Mouse (Mus musculus): Measurements from ENCODE around the gene Gtf2i. TPM values are rescaled to one million over a fixed set of nuclear protein-coding genes. Genes with fewer than 3 reads are reported as not detected.

Gtf2i gene
- total and polyA plus RNA-seq, 2 experiments from 2014 or later: 77.2 to 96.4 TPM

DNA sequence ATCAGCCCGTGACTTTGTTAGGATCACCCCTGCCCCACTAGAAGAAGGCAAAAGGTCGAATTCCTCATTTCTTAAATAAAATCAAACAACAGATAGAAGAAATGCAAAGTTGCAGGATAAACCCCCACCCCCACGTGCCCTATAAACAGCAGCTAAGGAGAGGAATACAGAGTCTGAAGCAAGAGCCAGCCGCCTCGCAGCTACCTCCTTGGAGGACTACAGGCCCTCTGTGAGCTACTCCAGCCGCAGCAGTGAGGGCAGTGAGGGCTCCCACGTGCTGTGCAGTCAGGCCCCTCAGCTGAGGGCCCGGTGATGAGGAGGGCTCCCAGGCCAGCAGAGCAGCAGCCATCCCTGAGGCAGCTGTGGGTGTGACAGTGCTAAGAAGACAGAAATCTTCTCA lies 40.8 kb downstream of the Gtf2i start:
- ATAC-seq (ENCODE audit: low FRiP score) (no peak), DNase-seq (ENCODE audit: low spot score) (no peak)
- H3K27ac ChIP-seq (ENCODE audit: low read depth, low read length): no peak overlapping the region
- H3K9ac ChIP-seq (replicated peaks; ENCODE audit: low read length, poor library complexity, severe bottlenecking): no peak overlapping the region
- H3K9me3 ChIP-seq (ENCODE audit: low read length): no peaks in the 10 kb centered on the region
- TF ChIP-seq CTCF (IDR thresholded peaks at IDR 0.05): no peak
- peaks cover 62% of the 10 kb centered on the region for H3K36me3 ChIP-seq (ENCODE audit: insufficient read depth, low read length)
- H3K4me3 ChIP-seq (ENCODE audit: low read depth, low read length): no peak overlapping the region
- no peak overlapping the region for H3K4me2 ChIP-seq (ENCODE audit: low read depth, low read length, poor library complexity, severe bottlenecking)
- 89% methylated on average over 8 of the region's 8 CpGs for WGBS
- H3K4me1 ChIP-seq (ENCODE audit: insufficient read depth, low read length): no peaks in the 10 kb centered on the region
- no peaks in the 10 kb centered on the region for H3K27me3 ChIP-seq (ENCODE audit: insufficient read depth, low read length)

DNA sequence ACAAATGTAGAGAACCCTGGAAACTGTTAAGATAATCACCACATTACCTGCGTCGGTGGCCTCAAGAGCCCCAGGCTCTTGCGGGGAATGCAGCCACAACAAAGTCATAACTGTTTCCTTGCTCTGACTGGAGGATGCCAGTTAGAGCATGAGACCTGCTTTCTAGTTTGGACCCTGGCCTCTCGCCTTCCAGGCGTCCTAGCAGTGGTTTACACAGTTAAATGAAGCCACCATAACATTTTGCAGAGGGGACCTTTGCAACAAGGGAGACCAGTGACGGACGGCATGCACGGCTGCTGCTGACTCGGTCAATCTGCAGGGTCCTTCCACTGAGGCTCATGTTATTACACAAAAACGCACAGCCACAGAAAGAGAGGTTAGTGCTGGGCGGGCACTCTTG lies 41.8 kb downstream of the Gtf2i start:
- DNase-seq (ENCODE audit: low spot score) (no peak), ATAC-seq (ENCODE audit: low FRiP score) (no peak)
- Histone ChIP-seq H3K27ac (ENCODE audit: low read depth, low read length) (no peak overlapping the region), H3K27me3 (ENCODE audit: insufficient read depth, low read length) (no peaks in the 10 kb centered on the region), H3K9me3 (ENCODE audit: low read length) (no peaks in the 10 kb centered on the region), H3K4me2 (ENCODE audit: low read depth, low read length, poor library complexity, severe bottlenecking) (no peak overlapping the region), H3K4me3 (ENCODE audit: low read depth, low read length) (no peak overlapping the region), H3K9ac (replicated peaks; ENCODE audit: low read length, poor library complexity, severe bottlenecking) (no peak overlapping the region), H3K36me3 (ENCODE audit: insufficient read depth, low read length) (peaks cover 64% of the 10 kb centered on the region), H3K4me1 (ENCODE audit: insufficient read depth, low read length) (no peaks in the 10 kb centered on the region)
- 84% methylated on average over 11 of the region's 11 CpGs for WGBS
- TF ChIP-seq CTCF (IDR thresholded peaks at IDR 0.05): no peak

DNA sequence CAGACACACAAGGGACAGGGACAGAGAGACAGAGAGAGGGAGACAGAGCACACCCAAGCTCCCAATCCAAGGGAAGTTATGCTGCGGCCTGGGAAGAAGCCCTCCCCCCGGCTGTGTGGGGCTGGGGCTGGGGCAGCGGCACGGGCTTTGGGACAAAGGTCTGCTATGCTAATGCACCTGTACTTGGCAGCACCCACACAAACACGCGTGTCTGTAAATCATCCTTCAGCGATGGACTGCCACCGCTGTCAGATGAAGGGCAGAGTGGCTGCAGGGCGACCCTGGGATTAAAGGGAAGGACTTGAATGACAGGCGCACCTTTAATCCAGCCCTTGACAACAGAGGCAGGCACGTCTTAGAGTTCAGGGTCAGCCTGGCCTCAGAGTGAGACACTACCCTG lies 43.1 kb downstream of the Gtf2i start:
- no peaks in the 10 kb centered on the region for H3K9me3 ChIP-seq (ENCODE audit: low read length)
- H3K4me3 ChIP-seq (ENCODE audit: low read depth, low read length): no peak overlapping the region
- WGBS: 82% methylated on average over 11 of the region's 11 CpGs
- TF ChIP-seq CTCF (IDR thresholded peaks at IDR 0.05): no peak
- no peak overlapping the region for H3K9ac ChIP-seq (replicated peaks; ENCODE audit: low read length, poor library complexity, severe bottlenecking)
- ATAC-seq (ENCODE audit: low FRiP score): no peak
- DNase-seq (ENCODE audit: low spot score): no peak
- peaks cover 62% of the 10 kb centered on the region for H3K36me3 ChIP-seq (ENCODE audit: insufficient read depth, low read length)
- no peak overlapping the region for H3K27ac ChIP-seq (ENCODE audit: low read depth, low read length)
- H3K27me3 ChIP-seq (ENCODE audit: insufficient read depth, low read length): no peaks in the 10 kb centered on the region
- H3K4me1 ChIP-seq (ENCODE audit: insufficient read depth, low read length): no peaks in the 10 kb centered on the region
- H3K4me2 ChIP-seq (ENCODE audit: low read depth, low read length, poor library complexity, severe bottlenecking): no peak overlapping the region

DNA sequence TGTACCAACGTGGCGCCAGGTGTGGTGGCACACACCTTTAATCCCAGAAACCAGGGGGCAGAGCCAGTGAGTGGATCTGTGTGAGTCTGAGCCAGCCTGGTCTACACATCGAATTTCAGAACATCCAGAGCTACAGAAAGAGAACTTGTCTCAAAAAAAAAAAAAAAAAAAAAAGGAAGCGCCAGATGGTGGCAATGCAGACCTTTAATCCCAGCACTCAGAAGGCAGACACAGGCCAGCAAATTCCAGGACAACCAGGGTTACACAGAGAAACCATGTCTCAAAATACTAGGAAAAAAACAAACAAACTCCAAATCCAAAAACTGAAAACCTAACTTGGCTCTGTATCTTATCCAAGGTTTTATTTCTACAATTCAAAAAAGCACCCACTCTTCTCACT lies 44.0 kb downstream of the Gtf2i start:
- 98% methylated on average over 4 of the region's 4 CpGs for WGBS
- no peak overlapping the region for H3K9ac ChIP-seq (replicated peaks; ENCODE audit: low read length, poor library complexity, severe bottlenecking)
- H3K9me3 ChIP-seq (ENCODE audit: low read length): no peaks in the 10 kb centered on the region
- peaks cover 59% of the 10 kb centered on the region for H3K36me3 ChIP-seq (ENCODE audit: insufficient read depth, low read length)
- no peak overlapping the region for H3K27ac ChIP-seq (ENCODE audit: low read depth, low read length)
- ATAC-seq (ENCODE audit: low FRiP score) (no peak), DNase-seq (ENCODE audit: low spot score) (no peak)
- H3K4me1 ChIP-seq (ENCODE audit: insufficient read depth, low read length): no peaks in the 10 kb centered on the region
- H3K27me3 ChIP-seq (ENCODE audit: insufficient read depth, low read length): no peaks in the 10 kb centered on the region
- H3K4me2 ChIP-seq (ENCODE audit: low read depth, low read length, poor library complexity, severe bottlenecking): no peak overlapping the region
- H3K4me3 ChIP-seq (ENCODE audit: low read depth, low read length): no peak overlapping the region
- no peak for TF ChIP-seq CTCF (IDR thresholded peaks at IDR 0.05)

DNA sequence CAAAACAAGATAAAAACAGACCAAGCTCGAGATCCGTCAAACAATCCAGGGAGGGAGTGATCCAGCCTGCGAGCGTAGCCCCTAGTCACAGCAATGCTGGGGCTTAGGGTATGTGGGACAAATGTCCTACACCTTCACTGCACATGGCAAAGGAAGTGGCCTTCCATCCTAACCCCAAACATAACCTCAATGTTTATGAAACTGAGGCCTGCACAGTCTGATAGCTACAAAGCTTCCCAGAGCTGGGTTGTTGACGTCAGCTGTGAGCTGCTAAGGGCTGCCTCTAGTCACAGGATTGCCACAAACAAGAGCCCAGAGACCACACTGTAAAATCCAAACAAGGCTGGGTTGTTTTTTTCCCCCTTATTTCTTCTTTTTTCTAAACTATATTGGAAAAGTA lies 44.8 kb downstream of the Gtf2i start:
- ATAC-seq (ENCODE audit: low FRiP score) (no peak), DNase-seq (ENCODE audit: low spot score) (no peak)
- Histone ChIP-seq H3K4me1 (ENCODE audit: insufficient read depth, low read length) (no peaks in the 10 kb centered on the region), H3K9me3 (ENCODE audit: low read length) (no peaks in the 10 kb centered on the region), H3K9ac (replicated peaks; ENCODE audit: low read length, poor library complexity, severe bottlenecking) (no peak overlapping the region), H3K27ac (ENCODE audit: low read depth, low read length) (no peak overlapping the region), H3K4me2 (ENCODE audit: low read depth, low read length, poor library complexity, severe bottlenecking) (no peak overlapping the region), H3K36me3 (ENCODE audit: insufficient read depth, low read length) (peaks cover 57% of the 10 kb centered on the region), H3K4me3 (ENCODE audit: low read depth, low read length) (no peak overlapping the region), H3K27me3 (ENCODE audit: insufficient read depth, low read length) (no peaks in the 10 kb centered on the region)
- WGBS: 89% methylated on average over 5 of the region's 5 CpGs
- no peak for TF ChIP-seq CTCF (IDR thresholded peaks at IDR 0.05)

DNA sequence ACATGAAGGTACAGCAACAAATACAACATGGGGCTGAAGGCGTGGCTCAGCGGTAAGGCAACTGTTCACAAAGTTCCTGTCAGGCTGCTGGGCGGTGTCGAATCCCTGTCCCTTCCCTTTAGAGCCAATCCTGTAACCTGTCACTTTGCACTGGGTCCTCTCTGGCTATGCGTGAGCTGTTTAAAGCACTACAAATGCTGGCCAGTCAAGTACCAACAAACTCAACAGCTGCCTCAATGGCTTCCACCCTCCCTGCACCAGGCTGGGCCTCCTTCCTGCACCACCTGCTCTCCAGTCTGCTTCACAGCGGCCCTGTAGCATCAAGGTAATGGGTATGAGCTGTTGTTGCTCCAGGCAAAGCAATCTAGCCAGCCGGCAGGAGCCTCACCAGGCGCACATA lies 45.8 kb downstream of the Gtf2i start:
- ATAC-seq (ENCODE audit: low FRiP score) (no peak), DNase-seq (ENCODE audit: low spot score) (no peak)
- Histone ChIP-seq H3K36me3 (ENCODE audit: insufficient read depth, low read length) (peaks cover 57% of the 10 kb centered on the region), H3K9me3 (ENCODE audit: low read length) (no peaks in the 10 kb centered on the region), H3K27ac (ENCODE audit: low read depth, low read length) (no peak overlapping the region), H3K4me1 (ENCODE audit: insufficient read depth, low read length) (no peaks in the 10 kb centered on the region), H3K4me3 (ENCODE audit: low read depth, low read length) (no peak overlapping the region), H3K4me2 (ENCODE audit: low read depth, low read length, poor library complexity, severe bottlenecking) (no peak overlapping the region), H3K27me3 (ENCODE audit: insufficient read depth, low read length) (no peaks in the 10 kb centered on the region), H3K9ac (replicated peaks; ENCODE audit: low read length, poor library complexity, severe bottlenecking) (no peak overlapping the region)
- no peak for TF ChIP-seq CTCF (IDR thresholded peaks at IDR 0.05)
- WGBS: 97% methylated on average over 8 of the region's 8 CpGs
